Mouse (Mus musculus) limb, embryonic 12.5 days (tissue): ENCODE data around the gene Gcn1l1. TPM values are rescaled to one million over a fixed set of nuclear protein-coding genes. Genes with fewer than 3 reads are reported as not detected.

Source experiments
- ATAC-seq: fragments of 200-750 bp; cut with Nextera tagmentation; 2 replicates; pipeline ENCODE4 v1.8.0; 2017; ENCODE audit warnings: low read depth, moderate TSS enrichment; ENCODE audit not compliant: insufficient number of reproducible peaks, insufficient read depth, low FRiP score, low TSS enrichment
- H3K27ac ChIP-seq: fragments of 300-500 bp; sonication (generic); 2 replicates; pipeline ENCODE4 v1.5.1; 2016; ENCODE audit warnings: mild to moderate bottlenecking, moderate library complexity
- H3K27me3 ChIP-seq: fragments of 300-500 bp; sonication (generic); 2 replicates; pipeline ENCODE4 v1.6.1; 2016; ENCODE audit warnings: mild to moderate bottlenecking, moderate library complexity
- H3K36me3 ChIP-seq: fragments of 300-500 bp; sonication (generic); 2 replicates; pipeline ENCODE4 v1.6.1; 2016; ENCODE audit warnings: mild to moderate bottlenecking, moderate library complexity
- H3K4me1 ChIP-seq: fragments of 300-500 bp; sonication (generic); replicated peaks from 2 replicates; pipeline ENCODE4 v1.6.1; 2016
- H3K4me2 ChIP-seq: fragments of 300-500 bp; sonication (generic); 2 replicates; pipeline ENCODE4 v1.6.1; 2016; ENCODE audit warnings: mild to moderate bottlenecking, moderate library complexity
- H3K4me3 ChIP-seq: fragments of 300-500 bp; sonication (generic); replicated peaks from 2 replicates; pipeline ENCODE4 v1.5.1; 2016; ENCODE audit warnings: mild to moderate bottlenecking
- H3K9ac ChIP-seq: fragments of 300-500 bp; sonication (generic); replicated peaks from 2 replicates; pipeline ENCODE4 v1.6.1; 2016; ENCODE audit warnings: mild to moderate bottlenecking, moderate library complexity
- H3K9me3 ChIP-seq: fragments of 300-500 bp; sonication (generic); 2 replicates; pipeline ENCODE4 v1.6.1; 2016; ENCODE audit warnings: mild to moderate bottlenecking, moderate library complexity
- WGBS: fragments of 180-500 bp; shearing (Covaris S2); methylation state at CpG from one replicate; pipeline ENCODE4 v1.1.7; 2016; 5-methylcytosine and 5-hydroxymethylcytosine counted together
- microRNA-seq: library from miRNA; unstranded; fragments of <30 nt; microRNA quantifications from one replicate; pipeline ENCODE4, GENCODE M21; 2017
- polyA plus RNA-seq: library from polyadenylated mRNA; unstranded; fragments of >200 nt; fragmentation: Nextera tagmentation; extraction: Ambion mirVana; gene quantifications from 2 replicates; pipeline ENCODE4 v1.2.1, GENCODE M21; 2016

The Gcn1l1 gene
- polyA plus RNA-seq, 1 experiment from 2014 or later: 57.4 TPM

DNA sequence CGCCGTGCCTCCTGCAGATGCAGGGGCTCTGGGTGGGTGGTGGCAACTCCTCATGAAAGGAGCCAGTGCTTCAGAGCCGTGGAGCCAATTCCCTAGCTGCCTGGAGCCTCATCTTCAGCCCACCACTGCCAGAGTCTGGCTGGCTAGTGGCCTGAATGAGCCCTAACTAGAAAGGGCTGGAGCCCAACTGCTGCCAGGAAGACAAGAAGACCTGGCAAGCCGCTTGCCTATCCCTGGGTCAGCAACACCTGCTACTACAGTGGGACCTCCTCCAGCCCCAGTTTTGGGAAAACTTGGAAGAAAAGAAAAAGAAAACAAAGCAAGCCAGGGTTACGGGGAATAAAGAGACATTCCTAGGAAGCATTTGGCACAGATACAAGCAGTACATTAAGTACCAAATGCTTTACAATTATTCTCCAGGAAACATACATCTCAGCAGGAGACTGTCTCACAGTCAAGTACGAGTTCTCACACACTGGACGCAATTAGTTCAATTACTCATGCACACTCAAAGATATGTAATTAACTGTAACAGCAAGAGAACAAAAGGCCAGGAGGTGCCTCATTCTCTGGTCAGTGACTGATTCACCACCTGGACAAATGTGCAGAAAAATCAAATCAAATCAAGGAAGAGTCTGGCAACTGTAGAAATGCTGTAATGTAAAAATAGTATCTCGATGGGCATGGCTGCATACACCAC, 101.5 kb downstream of the Gcn1l1 start:
- Histone ChIP-seq H3K4me3 (no peak overlapping the region), H3K4me1 (no peaks in the 10 kb centered on the region), H3K27ac (no peak overlapping the region), H3K4me2 (no peak overlapping the region), H3K9me3 (no peaks in the 10 kb centered on the region), H3K9ac (no peak overlapping the region), H3K36me3 (no peaks in the 10 kb centered on the region), H3K27me3 (0 out of 2 replicates have a peak, but pooled peaks cover 4% of the 10 kb centered on the region)
- ATAC-seq: no peak
- WGBS: 64% methylated on average over 8 of the region's 8 CpGs

- Histone ChIP-seq H3K27ac (no peak overlapping the region), H3K9me3 (no peaks in the 10 kb centered on the region), H3K4me3 (no peak overlapping the region), H3K9ac (no peak overlapping the region), H3K27me3 (peaks cover 4% of the 10 kb centered on the region; the same call in 1 of the 2 replicates), H3K4me2 (no peak overlapping the region), H3K4me1 (no peaks in the 10 kb centered on the region), H3K36me3 (no peaks in the 10 kb centered on the region)
- 75% methylated on average over 8 of the region's 8 CpGs for WGBS
- ATAC-seq: no peak
Observed at GRCm38 (mm10) chr5:115667210-115667609, 102.2 kb downstream of the Gcn1l1 start.

- no peak overlapping the region for H3K4me2 ChIP-seq
- no peak for ATAC-seq
- H3K4me3 ChIP-seq: no peak overlapping the region
- H3K27ac ChIP-seq: no peak overlapping the region
- 14% methylated on average over 7 of the region's 7 CpGs for WGBS
- H3K9me3 ChIP-seq: no peaks in the 10 kb centered on the region
- no peaks in the 10 kb centered on the region for H3K36me3 ChIP-seq
- H3K4me1 ChIP-seq: no peaks in the 10 kb centered on the region
- H3K27me3 ChIP-seq: peaks cover 4% of the 10 kb centered on the region; the same call in 1 of the 2 replicates
- no peak overlapping the region for H3K9ac ChIP-seq
Observed at GRCm38 (mm10) chr5:115667894-115668293, 102.8 kb downstream of the Gcn1l1 start.

- H3K4me2 ChIP-seq: no peak overlapping the region
- H3K27me3 ChIP-seq: no peaks in the 10 kb centered on the region; the same call in 1 of the 2 replicates
- 90% methylated on average over 12 of the region's 12 CpGs for WGBS
- no peaks in the 10 kb centered on the region for H3K4me1 ChIP-seq
- ATAC-seq: no peak
- H3K36me3 ChIP-seq: no peaks in the 10 kb centered on the region
- no peak overlapping the region for H3K4me3 ChIP-seq
- no peak overlapping the region for H3K27ac ChIP-seq
- H3K9me3 ChIP-seq: no peaks in the 10 kb centered on the region
- H3K9ac ChIP-seq: no peak overlapping the region
Observed at GRCm38 (mm10) chr5:115668986-115669385, 103.9 kb downstream of the Gcn1l1 start.

- Histone ChIP-seq H3K4me1 (no peaks in the 10 kb centered on the region), H3K36me3 (no peaks in the 10 kb centered on the region), H3K9me3 (no peaks in the 10 kb centered on the region), H3K27ac (no peak overlapping the region), H3K27me3 (no peaks in the 10 kb centered on the region; the same call in 1 of the 2 replicates), H3K4me2 (no peak overlapping the region), H3K9ac (no peak overlapping the region), H3K4me3 (no peak overlapping the region)
- 89% methylated on average over 11 of the region's 11 CpGs for WGBS
- no peak for ATAC-seq
Observed at GRCm38 (mm10) chr5:115669974-115670373, 104.9 kb downstream of the Gcn1l1 start.

DNA sequence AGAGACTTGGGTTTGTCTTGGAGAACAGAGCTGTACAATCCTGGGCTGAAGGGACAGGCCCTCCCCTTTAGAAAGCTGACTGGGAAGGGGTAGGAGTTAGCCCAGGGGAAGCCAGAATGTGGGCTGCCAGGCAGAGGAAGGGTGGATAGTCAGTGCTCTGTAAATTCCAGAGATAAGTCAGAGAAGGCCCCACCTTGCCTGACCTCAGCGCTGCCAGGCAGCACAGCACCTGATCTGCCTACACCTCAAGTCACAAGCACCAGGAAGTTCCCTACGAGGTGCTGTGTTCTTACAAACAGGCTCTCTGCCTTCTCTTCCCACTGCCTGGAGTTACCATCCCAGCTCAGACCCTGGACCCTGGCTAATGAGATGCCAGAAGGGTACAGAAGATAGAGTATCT, 105.4 kb downstream of the Gcn1l1 start:
- no peaks in the 10 kb centered on the region for H3K9me3 ChIP-seq
- no peak overlapping the region for H3K4me2 ChIP-seq
- no peak overlapping the region for H3K4me3 ChIP-seq
- no peaks in the 10 kb centered on the region for H3K36me3 ChIP-seq
- no peak overlapping the region for H3K9ac ChIP-seq
- 76% methylated on average over 2 of the region's 2 CpGs for WGBS
- ATAC-seq: no peak
- no peaks in the 10 kb centered on the region for H3K4me1 ChIP-seq
- no peaks in the 10 kb centered on the region; the same call in 1 of the 2 replicates for H3K27me3 ChIP-seq
- no peak overlapping the region for H3K27ac ChIP-seq

DNA sequence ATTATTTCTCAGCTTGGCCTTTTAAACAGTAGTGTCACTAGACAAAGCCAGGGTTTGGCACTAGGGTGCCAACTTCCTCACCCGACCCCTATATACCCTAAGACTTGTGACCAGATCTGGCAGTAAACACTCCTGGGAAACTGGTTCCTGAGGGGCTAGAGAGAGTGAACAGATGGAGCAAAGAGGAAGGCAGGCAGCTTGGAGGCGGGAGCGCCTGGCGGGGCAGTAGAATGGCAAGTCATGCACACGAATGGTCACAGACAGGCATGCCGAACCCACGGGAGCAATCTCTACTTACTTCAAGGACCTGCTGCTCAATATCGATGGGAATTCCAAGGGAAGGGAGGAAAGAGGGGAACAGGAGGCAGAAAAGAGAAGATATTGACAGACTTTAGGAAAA, 106.8 kb downstream of the Gcn1l1 start:
- no peak for ATAC-seq
- H3K36me3 ChIP-seq: no peaks in the 10 kb centered on the region
- 63% methylated on average over 8 of the region's 8 CpGs for WGBS
- no peak overlapping the region for H3K9ac ChIP-seq
- no peak overlapping the region for H3K27ac ChIP-seq
- no peaks in the 10 kb centered on the region; the same call in 1 of the 2 replicates for H3K27me3 ChIP-seq
- H3K4me1 ChIP-seq: no peaks in the 10 kb centered on the region
- H3K4me3 ChIP-seq: no peak overlapping the region
- no peak overlapping the region for H3K4me2 ChIP-seq
- H3K9me3 ChIP-seq: no peaks in the 10 kb centered on the region

Small RNA genes lying within 50 kb of the gene (microRNA-seq; reads per million reads assigned to microRNA genes)
- gene Mir7029 (not detected), gene Mir7030 (not detected)

Other genes with a start within 250 kb of the Gcn1l1 start
- gene Srsf9, start 238.1 kb upstream of the Gcn1l1 start, polyA plus RNA-seq: 444 and 480 TPM in 2 replicates
- 27.3 and 30.6 TPM in 2 replicates for gene Gatc, start 224.1 kb upstream of the Gcn1l1 start, polyA plus RNA-seq
- gene Triap1, start 224.0 kb upstream of the Gcn1l1 start, polyA plus RNA-seq: 65.4 and 67.0 TPM in 2 replicates
- 668 and 680 TPM in 2 replicates for gene Cox6a1, start 216.3 kb upstream of the Gcn1l1 start, polyA plus RNA-seq
- 29.4 and 29.5 TPM in 2 replicates for gene Msi1, start 135.7 kb upstream of the Gcn1l1 start, polyA plus RNA-seq
- not detected in 2 replicates for gene Pla2g1b, start 99.0 kb upstream of the Gcn1l1 start, polyA plus RNA-seq
- 21.9 and 24.9 TPM in 2 replicates for gene Sirt4, start 80.5 kb upstream of the Gcn1l1 start, polyA plus RNA-seq
- gene Pxn, start 58.6 kb upstream of the Gcn1l1 start, polyA plus RNA-seq: 40.3 and 47.1 TPM in 2 replicates
- gene Rplp0, start 5.8 kb upstream of the Gcn1l1 start, polyA plus RNA-seq: 1,237 and 1,243 TPM in 2 replicates
- 14.5 and 17.7 TPM in 2 replicates for gene Rab35, start 66.7 kb downstream of the Gcn1l1 start, polyA plus RNA-seq
- 10.1 and 10.8 TPM in 2 replicates for gene Bicdl1, start 166.4 kb downstream of the Gcn1l1 start, polyA plus RNA-seq